Mouse (Mus musculus): Measurements from ENCODE around the gene A230050P20Rik.

Gene A230050P20Rik

DNA sequence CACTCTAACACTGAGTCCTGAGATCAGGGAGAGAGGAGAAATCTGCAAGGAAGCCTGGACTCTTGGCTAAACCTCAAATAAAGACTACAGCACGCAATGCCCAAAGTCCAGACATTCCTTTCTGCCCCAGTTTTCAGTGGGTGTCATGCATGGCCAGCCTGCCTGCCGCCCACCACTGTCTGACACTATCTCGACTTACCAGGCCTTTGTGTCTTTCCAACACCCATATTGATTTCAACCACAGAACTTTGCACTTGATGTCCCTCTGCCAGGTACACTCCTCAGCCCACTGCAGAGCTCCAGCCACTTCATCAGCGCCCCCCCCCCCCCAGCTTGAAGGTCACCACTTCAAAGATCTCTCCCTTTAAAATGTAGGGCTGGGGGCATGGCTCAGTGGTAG lies 6.2 kb upstream of the A230050P20Rik start:
- ChIA-PET POLR2A (interaction anchor here in 2 of 4 experiments (0.9 to 2.8 kb wide), 2 partner anchors 16 kb away, joined by 4 to 14 read pairs; no protein-coding TSS in a partner anchor), CTCF (interaction anchor here (0.6 to 3.4 kb wide), 25 partner anchors 8 to 358 kb away, joined by 3 to 13 read pairs (median 3); no protein-coding TSS in a partner anchor)

DNA sequence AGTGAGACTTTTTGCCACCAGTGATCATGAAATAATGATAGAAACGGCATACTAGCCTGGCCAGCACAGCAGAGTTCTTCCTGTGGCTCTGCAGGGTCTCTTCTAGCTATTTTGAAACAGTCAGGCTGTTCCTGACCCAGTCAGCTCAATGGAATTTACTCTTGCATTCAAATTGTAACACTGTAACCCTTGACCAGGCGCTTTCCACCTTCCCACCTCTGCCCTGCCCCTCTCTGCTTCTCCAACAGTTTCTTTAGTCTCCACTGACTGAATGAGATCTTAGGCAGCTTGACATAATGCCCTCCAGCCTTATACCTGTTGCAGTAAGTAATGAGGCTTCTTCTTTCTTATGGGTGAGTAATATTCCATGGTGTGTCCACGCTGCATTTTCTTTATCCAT lies 1.6 kb upstream of the A230050P20Rik start:
- ChIA-PET POLR2A (interaction anchor here in 2 of 4 experiments (0.9 to 6.3 kb wide), 5 partner anchors 8 to 106 kb away, joined by 3 to 29 read pairs (median 4); partner anchors contain the start of gene Angptl6 (in 1 of the 2)), CTCF (interaction anchor here in 2 of 4 experiments (1.0 to 1.2 kb wide), 2 partner anchors 110 to 173 kb away, joined by 3 to 4 read pairs; no protein-coding TSS in a partner anchor)

DNA sequence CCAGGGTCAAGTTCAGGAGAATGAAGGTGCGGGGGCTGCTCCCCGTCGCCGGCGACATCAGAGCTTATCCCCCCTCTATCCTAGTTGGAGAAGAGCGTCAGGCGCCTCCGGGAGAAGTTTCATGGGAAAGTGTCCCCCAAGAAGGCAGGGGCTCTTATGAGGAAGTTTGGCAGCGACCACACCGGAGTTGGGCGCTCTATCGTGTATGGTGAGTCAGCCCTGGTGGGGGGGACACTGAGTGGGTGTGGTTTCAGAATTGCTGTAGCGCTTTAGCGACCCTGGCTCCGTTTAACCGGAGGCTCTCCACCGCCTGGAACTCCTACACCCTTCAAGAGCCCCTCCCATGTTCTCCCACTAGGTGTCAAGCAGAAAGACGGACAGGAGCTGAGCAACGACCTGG lies 804 bp downstream of the A230050P20Rik start:
- POLR2A ChIA-PET = interaction anchor here in 3 of 4 experiments (0.5 to 2.5 kb wide), 13 partner anchors 9 to 896 kb away, joined by 3 to 15 read pairs (median 4); partner anchors contain the start of genes Eif3g (in 2 of the 3), Gm38431 (in 1 of the 3), Pin1 (in 1 of the 3) and Raver1 (in 1 of the 3)
- CTCF ChIA-PET = interaction anchor here in 3 of 4 experiments (0.6 to 2.2 kb wide), 7 partner anchors 10 to 202 kb away, joined by 3 to 6 read pairs (median 4); no protein-coding TSS in a partner anchor

DNA sequence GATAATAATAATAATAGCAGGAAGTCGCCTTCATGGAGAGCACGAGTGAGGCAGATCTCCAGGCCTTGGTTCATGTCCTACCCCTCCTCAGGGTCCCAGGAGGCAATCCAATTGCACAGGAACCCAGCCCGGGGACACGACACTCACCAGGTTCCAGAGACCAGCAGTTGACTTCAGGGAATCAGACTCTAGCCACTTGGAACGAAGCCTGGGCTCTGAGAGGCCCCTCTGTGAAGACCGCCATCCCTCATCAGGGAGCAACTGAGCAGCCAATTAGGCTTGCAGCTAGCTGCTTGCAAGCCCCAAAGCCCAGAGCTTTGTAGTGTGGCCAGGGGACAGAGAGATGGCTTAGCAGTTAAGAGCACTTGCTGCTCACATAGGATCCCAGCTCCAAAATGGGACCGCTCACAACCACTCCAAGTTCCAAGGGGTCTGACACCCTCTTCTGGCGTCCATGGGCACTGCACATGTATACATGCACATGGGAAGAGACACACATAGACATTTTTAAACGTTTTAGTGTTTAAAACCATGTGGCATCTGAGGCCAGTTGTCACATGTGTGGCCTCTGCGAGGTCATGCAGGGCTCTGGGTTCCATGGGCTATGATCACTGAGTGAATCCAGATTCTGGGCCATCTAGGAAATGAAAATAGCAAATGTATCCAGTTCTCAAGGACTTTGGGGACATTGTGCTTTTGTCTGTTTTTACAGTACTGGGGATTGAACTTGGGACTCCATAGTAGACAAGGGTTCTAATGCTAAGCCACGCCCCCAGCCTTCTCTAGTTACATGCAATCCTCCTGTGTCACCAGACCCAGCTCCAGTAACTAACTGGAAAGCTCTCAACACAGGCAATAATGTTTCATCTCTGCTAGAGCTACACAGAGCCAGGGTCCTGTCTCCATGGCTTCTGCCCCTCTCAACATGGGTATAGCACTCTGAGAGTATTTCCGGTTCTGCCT lies 2.0 kb downstream of the A230050P20Rik start:
- ChIA-PET POLR2A (interaction anchor here in 3 of 4 experiments (0.5 to 2.5 kb wide), 17 partner anchors 8 to 221 kb away, joined by 3 to 15 read pairs (median 4); partner anchors contain the start of genes Eif3g (in 2 of the 3), Gm38431 (in 1 of the 3), Pin1 (in 1 of the 3) and Raver1 (in 1 of the 3)), CTCF (interaction anchor here (0.6 to 2.2 kb wide), 14 partner anchors 9 to 495 kb away, joined by 3 to 7 read pairs (median 3); partner anchors contain the start of gene Eif3g (in 1 of the 4))

DNA sequence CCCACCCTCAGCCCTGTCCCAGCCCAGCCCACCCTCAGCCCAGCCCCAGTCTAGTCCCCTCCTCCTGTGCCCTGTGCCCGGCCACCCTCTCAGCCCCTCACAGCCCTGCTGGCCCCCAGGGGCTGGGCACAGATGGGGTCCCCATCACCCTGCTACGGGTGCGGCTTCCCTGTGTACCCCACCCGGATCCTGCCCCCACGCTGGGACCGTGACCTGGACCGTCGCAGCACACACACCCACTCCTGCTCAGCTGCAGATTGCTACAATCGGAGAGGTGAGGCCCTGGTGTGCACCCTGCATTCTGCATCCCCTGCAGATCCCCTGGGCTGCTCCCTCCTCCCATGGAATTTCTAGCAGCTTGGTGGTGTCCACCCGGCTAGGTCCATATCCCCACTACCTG lies 4.5 kb downstream of the A230050P20Rik start:
- CTCF ChIA-PET = no interaction called here
- POLR2A ChIA-PET = interaction anchor here in 2 of 4 experiments (0.8 to 1.9 kb wide), 3 partner anchors 7 to 264 kb away, joined by 3 to 8 read pairs (median 4); no protein-coding TSS in a partner anchor

DNA sequence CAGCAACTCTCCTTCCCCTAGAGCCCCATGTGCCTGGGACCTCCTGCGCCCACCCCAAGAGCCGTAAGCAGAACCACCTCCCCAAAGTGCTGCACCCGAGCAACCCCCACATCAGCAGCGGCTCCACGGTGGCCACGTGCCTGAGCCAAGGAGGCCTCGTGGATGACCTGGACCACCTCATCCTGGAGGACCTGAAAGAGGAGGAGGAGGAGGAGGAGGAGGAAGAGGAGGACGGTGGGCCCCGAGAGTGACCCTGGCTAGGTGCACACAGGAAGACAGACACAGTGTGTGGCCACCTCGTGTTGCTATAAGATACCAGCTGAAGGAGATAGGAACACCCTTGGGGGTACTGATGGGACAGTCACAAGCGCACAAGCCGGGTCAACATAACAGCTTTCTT lies 5.1 kb downstream of the A230050P20Rik start:
- POLR2A ChIA-PET = interaction anchor here in 2 of 4 experiments (0.9 to 1.9 kb wide), 3 partner anchors 8 to 20 kb away, joined by 3 to 8 read pairs (median 4); no protein-coding TSS in a partner anchor

DNA sequence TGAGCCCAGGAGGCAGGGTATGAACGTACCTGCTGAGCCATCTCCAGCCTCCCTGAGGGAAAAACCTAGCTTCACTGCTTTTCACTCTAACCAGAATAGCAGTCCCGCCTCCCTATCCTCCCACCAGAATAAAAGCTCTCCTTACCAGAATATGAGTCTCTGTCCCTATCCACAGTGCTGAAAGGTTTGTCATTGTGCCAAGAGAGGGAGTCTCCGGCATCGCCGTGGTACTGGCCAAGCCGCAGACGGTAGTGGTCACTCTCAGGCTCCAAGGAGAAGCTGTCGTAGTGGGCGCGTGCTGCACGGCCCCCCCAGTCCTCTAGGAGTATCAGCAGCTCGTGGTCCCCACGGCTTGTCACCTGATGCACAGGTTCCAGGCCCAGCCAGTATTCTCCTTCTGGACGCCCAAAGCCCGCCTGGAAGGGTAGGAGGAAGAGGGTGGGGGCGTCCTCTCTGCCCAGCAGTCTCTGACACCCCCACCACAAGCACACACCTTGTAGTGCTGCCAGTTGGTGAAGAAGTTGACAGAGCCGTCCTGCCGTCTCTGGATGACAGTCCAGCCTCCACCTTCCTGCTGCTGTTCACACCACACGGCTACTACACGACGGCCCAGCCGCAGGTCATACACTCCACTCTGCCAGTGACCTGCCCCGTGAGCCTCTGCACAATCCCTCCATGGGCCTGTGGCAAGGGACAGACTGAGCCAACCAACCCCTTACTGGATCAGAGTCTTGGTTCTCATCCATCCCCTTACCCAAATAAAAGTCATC lies 6.8 kb downstream of the A230050P20Rik start:
- ChIA-PET CTCF (interaction anchor here in 2 of 4 experiments (0.5 to 1.0 kb wide), 3 partner anchors 14 to 135 kb away, joined by 3 read pairs; no protein-coding TSS in a partner anchor), POLR2A (interaction anchor here in 3 of 4 experiments (0.6 to 1.9 kb wide), 17 partner anchors 9 to 349 kb away, joined by 3 to 10 read pairs (median 4); partner anchors contain the start of genes Ubl5 (in 2 of the 3), Fbxl12 (in 1 of the 3) and Pin1 (in 1 of the 3))

More for the DNA sequence above, 5.1 kb downstream of the A230050P20Rik start:
- CTCF ChIA-PET = interaction anchor here in 1 of 4 experiments (0.8 kb wide), 1 partner anchor 10 kb away, joined by 5 read pairs; no protein-coding TSS in a partner anchor

DNA sequence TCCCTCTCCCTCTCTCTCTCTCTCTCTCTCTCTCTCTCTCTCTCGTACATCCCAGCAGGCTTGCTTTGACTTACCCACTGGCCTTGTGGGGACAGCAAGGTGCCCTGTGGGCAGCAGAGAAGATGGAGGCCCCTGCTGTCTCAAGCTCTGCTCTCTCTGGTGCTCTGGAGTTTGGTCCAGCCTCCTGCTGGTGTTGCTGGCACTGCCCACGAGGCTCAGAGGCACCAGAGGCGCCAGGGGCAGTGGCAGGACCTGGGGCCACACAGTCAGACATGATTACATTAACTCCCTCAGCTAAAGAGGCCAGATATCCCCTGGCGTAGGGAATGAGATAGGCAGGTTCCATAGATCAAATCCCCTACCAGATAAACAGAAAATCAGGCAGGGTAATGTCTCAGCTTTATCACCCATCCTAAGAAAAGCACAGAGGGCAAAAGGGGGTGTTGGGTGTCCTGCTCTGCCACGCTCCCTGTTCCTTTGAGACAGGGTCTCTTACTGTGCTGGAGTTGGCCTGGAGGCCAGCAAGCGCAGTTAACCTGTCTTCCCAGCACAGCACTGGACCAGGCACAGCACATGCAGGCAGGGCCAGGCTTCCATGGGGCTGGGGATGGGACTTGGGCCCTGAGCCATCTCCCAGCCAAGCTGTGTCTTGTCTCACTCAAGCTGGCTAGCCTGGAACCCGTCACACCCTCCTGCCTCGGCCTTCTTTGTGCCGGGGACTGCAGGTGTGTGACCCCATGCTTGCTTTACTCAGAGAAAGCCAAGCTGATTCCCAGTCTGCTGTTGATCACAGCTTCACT lies 8.1 kb downstream of the A230050P20Rik start:
- POLR2A ChIA-PET = interaction anchor here in 3 of 4 experiments (1.3 to 5.6 kb wide), 19 partner anchors 15 to 233 kb away, joined by 3 to 226 read pairs (median 24); partner anchors contain the start of genes Eif3g (in 2 of the 3), Gm38431 (in 2 of the 3), Icam4 (in 2 of the 3) and Ppan (in 2 of the 3)
- CTCF ChIA-PET = interaction anchor here in 2 of 4 experiments (0.8 to 2.2 kb wide), 3 partner anchors 15 to 238 kb away, joined by 4 to 11 read pairs (median 10); partner anchors contain the start of gene Icam5 (in 1 of the 2)

DNA sequence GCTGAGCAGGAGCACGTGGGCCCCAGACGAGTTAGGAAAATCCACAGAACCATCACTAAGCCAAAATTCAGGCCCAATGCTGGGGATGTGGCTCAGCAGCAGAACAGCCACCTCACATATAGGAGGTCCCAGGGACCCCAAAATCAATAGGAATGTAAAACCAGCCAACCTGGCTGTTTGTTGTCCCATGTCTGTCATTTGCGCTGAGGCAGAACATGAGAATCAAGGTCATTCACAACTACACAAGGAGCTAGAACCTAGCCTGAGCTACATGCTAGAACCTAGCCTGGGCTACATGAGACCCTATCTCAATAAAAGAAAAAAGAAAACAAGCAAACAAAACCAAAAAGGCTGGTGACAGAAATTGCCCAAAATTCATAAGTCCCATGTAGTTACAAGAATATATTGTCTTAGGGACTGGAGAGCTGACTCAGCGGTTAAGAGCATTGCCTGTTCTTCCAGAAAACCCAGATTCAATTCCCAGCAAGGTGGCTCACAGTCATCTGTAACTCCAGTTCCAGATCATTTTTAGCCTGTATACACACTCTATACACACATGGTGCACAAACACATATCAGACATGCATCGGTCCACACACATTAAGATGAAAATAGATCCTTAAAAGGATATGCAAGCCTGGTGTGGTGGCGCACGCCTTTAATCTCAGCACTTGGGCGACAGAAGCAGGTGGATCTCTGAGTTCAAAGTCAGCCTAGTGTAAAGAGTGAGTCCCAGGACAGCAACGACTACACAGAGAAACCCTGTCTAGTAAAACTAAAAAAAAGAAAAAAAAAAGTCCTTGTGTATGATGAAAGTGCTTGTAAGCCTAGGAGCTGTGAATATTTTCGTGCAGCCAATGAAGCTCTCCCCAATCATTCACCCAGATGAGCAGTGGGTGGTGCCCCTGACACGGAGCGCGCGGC lies 8.9 kb downstream of the A230050P20Rik start:
- ChIA-PET CTCF (interaction anchor here (0.5 to 3.2 kb wide), 53 partner anchors 10 to 412 kb away, joined by 3 to 30 read pairs (median 5); partner anchors contain the start of genes Eif3g (in 4 of the 4), Icam4 (in 2 of the 4), Ppan (in 2 of the 4) and Icam5 (in 1 of the 4)), POLR2A (interaction anchor here (0.6 to 5.6 kb wide), 158 partner anchors 8 to 1363 kb away, joined by 3 to 226 read pairs (median 5); partner anchors contain the start of genes Eif3g (in 4 of the 4), Gm38431 (in 3 of the 4), Icam1 (in 3 of the 4) and Icam4 (in 3 of the 4))

DNA sequence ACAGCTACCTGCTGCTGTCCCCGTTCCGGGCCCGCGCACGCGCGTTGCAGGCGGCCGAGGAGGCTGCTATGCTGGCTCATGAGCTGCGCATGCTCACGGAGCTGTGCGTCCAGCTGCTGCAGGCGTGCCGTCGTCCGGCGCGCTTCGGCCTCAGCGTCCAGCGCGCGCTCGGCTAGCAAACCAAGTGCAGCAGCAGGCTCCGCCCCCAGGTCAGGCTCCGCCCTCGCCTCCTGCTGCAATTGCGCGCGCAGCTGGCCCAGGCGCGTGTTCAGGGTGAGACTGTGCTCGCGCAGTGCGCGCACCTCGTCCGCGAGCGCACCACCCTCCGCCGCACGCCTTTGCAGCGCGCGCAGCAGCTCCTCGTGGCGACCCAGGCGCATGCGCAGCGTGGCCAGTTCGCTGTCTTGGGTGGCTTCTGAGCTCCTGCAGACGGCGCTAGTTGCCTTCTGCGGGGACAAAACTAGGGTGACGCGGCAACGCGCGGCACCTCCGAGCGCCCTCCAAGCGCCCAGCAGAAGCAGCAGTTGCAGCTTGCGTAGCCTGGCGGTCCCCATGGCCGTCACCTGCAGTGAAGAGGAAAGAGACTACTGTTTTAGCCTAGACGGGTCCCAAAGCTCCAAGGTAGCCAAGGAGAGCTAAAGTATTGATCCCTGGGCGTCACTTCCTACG lies 9.7 kb downstream of the A230050P20Rik start:
- ChIA-PET CTCF (interaction anchor here (0.5 to 3.2 kb wide), 55 partner anchors 9 to 413 kb away, joined by 3 to 30 read pairs (median 5); partner anchors contain the start of genes Eif3g (in 4 of the 4), Icam4 (in 2 of the 4), Ppan (in 2 of the 4) and Icam5 (in 1 of the 4)), POLR2A (interaction anchor here (0.5 to 5.6 kb wide), 172 partner anchors 8 to 1362 kb away, joined by 3 to 226 read pairs (median 4); partner anchors contain the start of genes Eif3g (in 4 of the 4), Gm38431 (in 3 of the 4), Icam1 (in 3 of the 4) and Icam4 (in 3 of the 4))

DNA sequence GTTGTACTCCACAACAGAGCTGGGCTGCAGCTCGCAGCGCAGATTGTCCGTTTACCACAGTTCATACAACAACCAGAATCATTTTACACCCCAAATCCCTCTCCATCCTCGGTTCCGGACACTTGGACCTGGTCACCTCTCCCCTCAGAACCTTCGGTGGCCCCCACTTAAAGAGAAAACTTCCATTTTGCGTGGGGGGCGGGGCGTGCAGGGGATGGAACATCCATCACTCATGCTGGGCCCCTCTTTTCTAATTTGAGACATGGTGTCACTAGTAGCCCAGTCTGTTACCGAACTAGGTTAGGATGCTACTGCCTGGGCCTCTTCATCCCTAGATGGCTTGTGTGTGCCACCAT lies 10.2 kb downstream of the A230050P20Rik start:
- ChIA-PET POLR2A (interaction anchor here (0.6 to 5.6 kb wide), 122 partner anchors 8 to 667 kb away, joined by 3 to 226 read pairs (median 5); partner anchors contain the start of genes Eif3g (in 4 of the 4), Icam1 (in 3 of the 4), Icam4 (in 3 of the 4) and Ppan (in 3 of the 4)), CTCF (interaction anchor here (0.8 to 3.2 kb wide), 38 partner anchors 8 to 342 kb away, joined by 3 to 30 read pairs (median 6); partner anchors contain the start of genes Eif3g (in 4 of the 4), Ppan (in 2 of the 4), Icam4 (in 1 of the 4) and Icam5 (in 1 of the 4))

DNA sequence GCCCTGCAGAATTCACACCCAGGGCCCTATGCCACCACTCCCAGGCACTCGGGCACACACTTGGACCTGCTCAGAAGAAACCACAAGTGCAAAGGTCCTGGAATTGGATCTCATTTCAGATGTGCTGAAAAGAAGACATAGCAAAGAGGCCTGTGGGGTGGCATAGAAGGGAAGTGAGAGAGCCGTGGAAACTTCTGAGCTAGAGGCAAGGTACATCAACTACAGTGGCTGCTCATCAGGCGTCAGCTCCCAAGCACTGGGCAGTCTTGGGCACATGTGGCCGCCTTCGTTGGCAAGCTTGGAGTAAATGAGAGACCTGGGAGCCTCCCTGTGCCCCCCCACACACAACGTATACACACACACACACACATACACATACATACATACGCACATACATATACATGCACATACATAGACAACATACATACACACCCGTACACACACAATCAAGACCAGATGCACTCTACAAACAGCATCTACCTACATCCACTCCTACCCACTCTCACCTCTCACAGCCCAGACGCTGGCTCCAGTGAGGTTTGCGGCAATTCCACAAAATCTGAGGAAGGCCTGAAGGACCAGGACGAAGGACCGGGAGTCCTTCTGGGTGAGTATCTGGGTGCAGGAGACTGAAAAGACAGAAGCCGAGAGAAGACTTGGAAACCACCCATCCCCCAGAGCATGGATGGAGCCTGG lies 10.8 kb downstream of the A230050P20Rik start, which contains the start of gene Angptl6:
Gene Angptl6 (minus strand): TSS at position 631 of the 696 bp plus-strand sequence.
- ChIA-PET CTCF (interaction anchor here (1.1 to 3.2 kb wide), 25 partner anchors 8 to 304 kb away, joined by 3 to 30 read pairs (median 7); partner anchors contain the start of genes Eif3g (in 4 of the 4), Icam4 (in 1 of the 4), Icam5 (in 1 of the 4) and Ppan (in 1 of the 4)), POLR2A (interaction anchor here (0.6 to 5.6 kb wide), 73 partner anchors 8 to 667 kb away, joined by 3 to 226 read pairs (median 7); partner anchors contain the start of genes Eif3g (in 4 of the 4), Ppan (in 3 of the 4), A230050P20Rik (in 2 of the 4) and Gm38431 (in 2 of the 4))

DNA sequence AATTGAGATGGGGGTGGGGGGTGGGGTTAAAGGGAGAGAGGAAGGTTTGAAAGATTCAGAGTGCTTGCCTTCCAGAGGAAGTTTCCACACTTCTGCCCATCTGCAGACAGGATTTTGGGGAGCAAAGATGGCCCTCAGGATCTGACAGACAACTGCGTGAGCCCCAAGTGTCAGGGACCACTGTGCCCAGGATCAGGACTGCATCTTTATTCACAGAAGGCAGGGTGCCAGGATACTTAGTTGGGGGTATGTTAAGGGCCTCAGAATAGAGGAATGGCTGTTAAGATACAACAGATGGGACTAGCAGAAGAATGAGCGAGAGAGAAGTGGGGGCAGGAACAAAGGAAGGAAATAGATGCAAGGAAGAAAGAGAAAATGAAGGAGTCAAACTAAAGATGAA lies 18.1 kb downstream of the A230050P20Rik start:
- CTCF ChIA-PET = interaction anchor here in 3 of 4 experiments (1.0 to 2.7 kb wide), 5 partner anchors 8 to 114 kb away, joined by 6 to 19 read pairs (median 7); partner anchors contain the start of gene Eif3g (in 1 of the 3)
- POLR2A ChIA-PET = interaction anchor here in 3 of 4 experiments (0.5 to 13.1 kb wide), 19 partner anchors 8 to 337 kb away, joined by 3 to 226 read pairs (median 5); partner anchors contain the start of genes Angptl6 (in 2 of the 3), Eif3g (in 2 of the 3), Gm38431 (in 1 of the 3) and Icam1 (in 1 of the 3)

Measured in embryonic stem cell, embryonic (primary cell).